Mouse (Mus musculus) frontal cortex, adult (tissue): Measurements from ENCODE around the gene Vps53.
"Not testable (repeated sequence)": the region's sequence is repeated elsewhere in the genome, so short reads cannot be mapped to it uniquely, and the experiment has no call there.

Experiments
- ATAC-seq: cut with Nextera tagmentation; 2 replicates; pipeline ENCODE4 v1.9.2; 2017; ENCODE audit warnings: mild to moderate bottlenecking, moderate library complexity, mixed read lengths; ENCODE audit not compliant: low TSS enrichment

Gene Vps53

GRCm38 (mm10) chr11:76019879-76020278 lies 159.6 kb downstream of the Vps53 start:
- no peak for ATAC-seq

GRCm38 (mm10) chr11:76015814-76016213 lies 163.6 kb downstream of the Vps53 start:
- ATAC-seq, result no peak

GRCm38 (mm10) chr11:76015251-76015650 lies 164.2 kb downstream of the Vps53 start:
- no peak for ATAC-seq

- ATAC-seq, result no peak
Measured at GRCm38 (mm10) chr11:76010838-76011624, 168.4 kb downstream of the Vps53 start.

- no peak for ATAC-seq
Measured at GRCm38 (mm10) chr11:76009101-76009500, 170.3 kb downstream of the Vps53 start.

- no peak for ATAC-seq
Measured at GRCm38 (mm10) chr11:76008162-76008561, 171.3 kb downstream of the Vps53 start.

GRCm38 (mm10) chr11:76004276-76004675 lies 175.2 kb downstream of the Vps53 start:
- not testable (repeated sequence) for ATAC-seq

- ATAC-seq, result no peak
Measured at GRCm38 (mm10) chr11:76001237-76001878, 178.1 kb downstream of the Vps53 start.

- peak; percentile 85 for ATAC-seq
Measured at GRCm38 (mm10) chr11:76000701-76001100, 178.7 kb downstream of the Vps53 start.

GRCm38 (mm10) chr11:75999440-76000155 lies 179.8 kb downstream of the Vps53 start, which contains the start of gene 1700016K19Rik:
TSS of gene 1700016K19Rik (plus strand) at chr11:75999912.
- peak; percentile 93 for ATAC-seq
